Mouse (Mus musculus): ENCODE results near the gene Fam104a.

- TF ChIP-seq CTCF (IDR thresholded peaks at IDR 0.05; ENCODE audit: control insufficient read depth, insufficient read depth, insufficient replicate concordance, low read depth, low read length) (no peak), POLR2A (IDR thresholded peaks at IDR 0.05; ENCODE audit: control insufficient read depth, low read depth, low read length) (no peak)
Observed at GRCm38 (mm10) chr11:113691318-113691717, 7.4 kb upstream of the Fam104a start.

Data from testis, adult 2 months (tissue).